Mouse (Mus musculus) left cerebral cortex, postnatal 10 days (tissue): ENCODE measurements around the gene Htr6. TPM values are rescaled to one million over a fixed set of nuclear protein-coding genes. Genes with fewer than 3 reads are reported as not detected.

Experiments used
- DNase-seq, 2 experiments: peaks; one replicate each; pipeline ENCODE4 v3.0.0; 2021 to 2022; ENCODE audit warnings: low spot score in 2 of 2, mixed read lengths in 1 of 2; ENCODE audit errors: extremely low spot score in 1 of 2
- intact Hi-C: fragments of 180-260 bp; cut with DNase I; formaldehyde crosslinking; loops from one replicate; pipeline ENCODE4 v1.15.1; 2025
- total RNA-seq, 2 experiments: library from RNA; stranded (reverse); gene quantifications; 2 replicates each; pipeline ENCODE4 v1.2.3; 2021

Htr6 gene
- total RNA-seq, 2 experiments from 2014 or later, result 3.6 to 3.8 TPM

- intact Hi-C loops, result no loop called here
- DNase-seq, result peak in 1 of 2 experiments; percentile 77
Measured at GRCm38 (mm10) chr4:139024379-139024778, 51.0 kb downstream of the Htr6 start.

GRCm38 (mm10) chr4:139020385-139020784 is 55.0 kb downstream of the Htr6 start:
- intact Hi-C loops, result no loop called here
- no peak for DNase-seq

GRCm38 (mm10) chr4:139019413-139019812 is 56.0 kb downstream of the Htr6 start:
- no peak for DNase-seq
- intact Hi-C loops, result no loop called here

GRCm38 (mm10) chr4:139018976-139019375 is 56.4 kb downstream of the Htr6 start:
- DNase-seq, result no peak
- intact Hi-C loops, result no loop called here

GRCm38 (mm10) chr4:139018388-139018787 is 57.0 kb downstream of the Htr6 start:
- intact Hi-C loops, result no loop called here
- no peak for DNase-seq

GRCm38 (mm10) chr4:139014793-139015192 is 60.6 kb downstream of the Htr6 start:
- no peak for DNase-seq
- intact Hi-C loops, result no loop called here

- no peak for DNase-seq
- intact Hi-C loops, result no loop called here
Measured at GRCm38 (mm10) chr4:139013281-139013680, 62.1 kb downstream of the Htr6 start.

- intact Hi-C loops, result no loop called here
Measured at GRCm38 (mm10) chr4:139011201-139011702, 64.1 kb downstream of the Htr6 start.

More at GRCm38 (mm10) chr4:139011201-139011702, 64.1 kb downstream of the Htr6 start:
- DNase-seq, result no peak

Other genes starting within 250 kb of the Htr6 start
- 1 to 10 TPM; 1.2 to 1.3 TPM for gene Pla2g5, start 212.1 kb downstream of the Htr6 start, total RNA-seq
- not detected for gene Gm13030, start 201.6 kb downstream of the Htr6 start, total RNA-seq
- not detected for gene Pla2g2e, start 197.6 kb downstream of the Htr6 start, total RNA-seq
- gene Otud3, start 161.6 kb downstream of the Htr6 start, total RNA-seq, result 10 to 100 TPM; 13.1 to 13.7 TPM
- gene Rnf186, start 108.5 kb downstream of the Htr6 start, total RNA-seq, result not detected
- gene Tmco4, start 102.7 kb downstream of the Htr6 start, total RNA-seq, result 1 to 10 TPM; 1.3 to 1.7 TPM
- 10 to 100 TPM; 34.0 to 37.0 TPM for gene Nbl1, start 17.4 kb upstream of the Htr6 start, total RNA-seq
- 100 to 1,000 TPM; 203 to 215 TPM for gene Minos1, start 55.5 kb upstream of the Htr6 start, total RNA-seq
- gene Capzb, start 117.3 kb upstream of the Htr6 start, total RNA-seq, result 100 to 1,000 TPM; 343 to 357 TPM
- gene Pqlc2, start 235.1 kb upstream of the Htr6 start, total RNA-seq, result 10 to 100 TPM; 12.6 to 16.6 TPM
- gene Akr7a5, start 235.2 kb upstream of the Htr6 start, total RNA-seq, result 10 to 100 TPM; 26.7 to 29.6 TPM